Mouse (Mus musculus): ENCODE data around the gene Olig2. TPM values are rescaled to one million over a fixed set of nuclear protein-coding genes. Genes with fewer than 3 reads are reported as not detected.

Olig2 gene
- polyA plus RNA-seq, 1 experiment from 2014 or later, result 4.7 TPM

GRCm38 (mm10) chr16:91265972-91266371 lies 40.7 kb downstream of the Olig2 start:
- no peaks in the 10 kb centered on the region for H3K36me3 ChIP-seq (ENCODE audit: control insufficient read depth, insufficient read depth)
- H3K4me2 ChIP-seq (ENCODE audit: low read length), result no peak overlapping the region
- H3K4me3 ChIP-seq (replicated peaks; ENCODE audit: low read length), result no peak overlapping the region
- H3K9ac ChIP-seq (replicated peaks; ENCODE audit: low read depth, low read length), result no peak overlapping the region
- 71% methylated on average over 6 of the region's 6 CpGs for WGBS
- H3K4me1 ChIP-seq (replicated peaks; ENCODE audit: control insufficient read depth, insufficient read depth, low read length), result peaks cover 27% of the 10 kb centered on the region
- no peak overlapping the region for H3K27ac ChIP-seq (ENCODE audit: low read length)
- H3K9me3 ChIP-seq (ENCODE audit: control insufficient read depth, low read length), result no peaks in the 10 kb centered on the region
- ATAC-seq, result no peak
- peaks cover 77% of the 10 kb centered on the region for H3K27me3 ChIP-seq (replicated peaks; ENCODE audit: control insufficient read depth, insufficient read depth, low read length)

DNA sequence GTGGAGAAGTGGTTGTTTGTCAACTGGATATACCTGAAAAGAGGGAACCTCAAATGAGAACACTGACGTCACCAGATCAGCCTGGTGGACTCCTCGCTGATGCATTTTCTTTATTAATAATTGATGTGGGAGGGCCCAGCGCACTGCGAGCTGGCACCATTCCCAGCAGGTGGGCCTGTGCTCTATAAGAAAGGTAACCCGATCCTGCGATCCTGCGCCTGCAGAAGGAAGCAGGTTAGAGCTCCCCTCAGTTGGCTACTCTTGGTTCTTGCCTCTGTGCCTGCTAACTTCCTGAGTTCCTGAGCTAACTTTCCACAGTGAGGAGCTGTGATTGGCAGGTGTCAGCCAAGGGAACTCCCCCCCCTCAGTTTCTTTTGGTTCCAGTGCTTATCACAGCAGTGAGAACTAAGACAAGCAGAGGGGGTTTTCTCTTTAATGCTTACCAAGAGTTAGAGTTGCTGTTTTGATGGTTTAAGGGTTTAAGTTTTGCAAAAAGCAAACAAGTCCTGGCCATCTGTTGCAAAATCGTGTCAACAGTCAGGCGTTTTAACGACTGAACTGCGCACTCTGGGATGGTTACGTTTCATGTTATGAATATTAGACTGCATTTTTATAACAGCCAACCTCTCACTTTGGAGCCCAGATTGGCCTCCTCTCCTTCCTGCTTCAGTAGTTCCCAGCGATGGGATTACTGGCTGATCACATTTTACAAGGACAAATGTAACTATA lies 43.6 kb downstream of the Olig2 start:
- ATAC-seq, result no peak

DNA sequence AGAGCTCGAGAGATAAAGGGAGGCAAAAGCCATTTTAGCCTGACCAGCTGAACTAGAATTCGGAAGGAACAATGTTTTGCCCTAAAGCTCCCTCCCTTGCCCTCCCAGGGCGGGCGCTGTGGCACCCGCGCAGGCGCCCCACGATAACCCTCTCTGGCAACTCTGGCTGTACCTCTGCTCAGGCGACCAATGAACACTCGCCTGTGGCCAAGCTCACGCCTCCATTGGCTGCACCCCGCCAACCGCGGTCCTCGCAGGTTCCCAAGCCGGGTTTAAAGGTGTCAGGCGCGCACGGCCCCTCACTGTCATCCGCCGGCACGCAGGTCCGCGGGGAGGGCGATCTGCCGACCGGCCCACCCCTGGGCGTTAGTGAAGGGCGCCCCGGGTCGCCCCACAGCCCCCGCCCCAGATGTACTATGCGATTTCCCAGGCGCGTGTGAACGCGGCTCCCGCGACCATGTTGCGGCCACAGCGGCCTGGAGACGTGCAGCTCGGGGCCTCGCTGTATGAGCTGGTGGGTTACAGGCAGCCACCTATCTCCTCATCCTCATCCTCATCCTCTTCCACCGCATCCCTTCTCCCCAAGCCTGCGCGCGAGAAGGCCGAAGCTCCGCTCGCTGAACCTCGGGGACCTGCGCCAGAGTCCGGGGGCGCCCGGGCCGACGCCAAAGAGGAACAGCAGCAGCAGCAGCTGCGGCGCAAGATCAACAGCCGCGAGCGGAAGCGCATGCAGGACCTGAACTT lies 44.4 kb downstream of the Olig2 start, which contains the start of gene Olig1:
TSS of gene Olig1 (plus strand) at position 305 of the 744 bp plus-strand sequence.
- H3K4me3 ChIP-seq (replicated peaks; ENCODE audit: low read length), result peak within 1 kb of the TSS; percentile 48
- no peaks in the 10 kb centered on the region for H3K9me3 ChIP-seq (ENCODE audit: control insufficient read depth, low read length)
- H3K27ac ChIP-seq (ENCODE audit: low read length), result no peak within 1 kb of the TSS
- H3K9ac ChIP-seq (replicated peaks; ENCODE audit: low read depth, low read length), result peak within 1 kb of the TSS; percentile 19; the same call in 1 of the 2 replicates
- H3K4me2 ChIP-seq (ENCODE audit: low read length), result peak within 1 kb of the TSS; percentile 92
- WGBS, result under 1% methylated on average over 58 of the region's 64 CpGs
- peaks cover 89% of the 10 kb centered on the region for H3K27me3 ChIP-seq (replicated peaks; ENCODE audit: control insufficient read depth, insufficient read depth, low read length)
- no peaks in the 10 kb centered on the region for H3K36me3 ChIP-seq (ENCODE audit: control insufficient read depth, insufficient read depth)
- peak; percentile 93 for ATAC-seq
- H3K4me1 ChIP-seq (replicated peaks; ENCODE audit: control insufficient read depth, insufficient read depth, low read length), result peaks cover 22% of the 10 kb centered on the region

More for the DNA sequence above, 43.6 kb downstream of the Olig2 start:
- peak overlapping the region; percentile 92 for H3K4me2 ChIP-seq (ENCODE audit: low read length)
- H3K9me3 ChIP-seq (ENCODE audit: control insufficient read depth, low read length), result no peaks in the 10 kb centered on the region
- H3K36me3 ChIP-seq (ENCODE audit: control insufficient read depth, insufficient read depth), result no peaks in the 10 kb centered on the region
- peaks cover 90% of the 10 kb centered on the region for H3K27me3 ChIP-seq (replicated peaks; ENCODE audit: control insufficient read depth, insufficient read depth, low read length)
- no peak overlapping the region for H3K27ac ChIP-seq (ENCODE audit: low read length)
- H3K4me3 ChIP-seq (replicated peaks; ENCODE audit: low read length), result peak overlapping the region; percentile 48
- H3K9ac ChIP-seq (replicated peaks; ENCODE audit: low read depth, low read length), result no peak overlapping the region
- H3K4me1 ChIP-seq (replicated peaks; ENCODE audit: control insufficient read depth, insufficient read depth, low read length), result peaks cover 22% of the 10 kb centered on the region
- 4% methylated on average over 13 of the region's 13 CpGs for WGBS

- peaks cover 22% of the 10 kb centered on the region for H3K4me1 ChIP-seq (replicated peaks; ENCODE audit: control insufficient read depth, insufficient read depth, low read length)
- peak overlapping the region; percentile 92 for H3K4me2 ChIP-seq (ENCODE audit: low read length)
- peak; percentile 43 for ATAC-seq
- under 1% methylated on average over 63 of the region's 63 CpGs for WGBS
- H3K27me3 ChIP-seq (replicated peaks; ENCODE audit: control insufficient read depth, insufficient read depth, low read length), result peaks cover 94% of the 10 kb centered on the region
- no peaks in the 10 kb centered on the region for H3K36me3 ChIP-seq (ENCODE audit: control insufficient read depth, insufficient read depth)
- H3K9ac ChIP-seq (replicated peaks; ENCODE audit: low read depth, low read length), result peak overlapping the region; percentile 19; the same call in 1 of the 2 replicates
- H3K9me3 ChIP-seq (ENCODE audit: control insufficient read depth, low read length), result no peaks in the 10 kb centered on the region
- H3K4me3 ChIP-seq (replicated peaks; ENCODE audit: low read length), result peak overlapping the region; percentile 48
- H3K27ac ChIP-seq (ENCODE audit: low read length), result no peak overlapping the region
These were observed 45.1 kb downstream of the Olig2 start for GRCm38 (mm10) chr16:91270212-91270971.

- no peak overlapping the region for H3K27ac ChIP-seq (ENCODE audit: low read length)
- H3K4me3 ChIP-seq (replicated peaks; ENCODE audit: low read length), result peak overlapping the region; percentile 48
- no peak overlapping the region; the same call in 1 of the 2 replicates for H3K9ac ChIP-seq (replicated peaks; ENCODE audit: low read depth, low read length)
- WGBS, result under 1% methylated on average over 29 of the region's 29 CpGs
- ATAC-seq, result peak; percentile 4; the same call in 1 of the 2 replicates
- H3K9me3 ChIP-seq (ENCODE audit: control insufficient read depth, low read length), result no peaks in the 10 kb centered on the region
- H3K4me1 ChIP-seq (replicated peaks; ENCODE audit: control insufficient read depth, insufficient read depth, low read length), result peaks cover 22% of the 10 kb centered on the region
- peaks cover 92% of the 10 kb centered on the region for H3K27me3 ChIP-seq (replicated peaks; ENCODE audit: control insufficient read depth, insufficient read depth, low read length)
- H3K36me3 ChIP-seq (ENCODE audit: control insufficient read depth, insufficient read depth), result no peaks in the 10 kb centered on the region
- peak overlapping the region; percentile 92 for H3K4me2 ChIP-seq (ENCODE audit: low read length)
These were observed 45.8 kb downstream of the Olig2 start for GRCm38 (mm10) chr16:91270982-91271549.

DNA sequence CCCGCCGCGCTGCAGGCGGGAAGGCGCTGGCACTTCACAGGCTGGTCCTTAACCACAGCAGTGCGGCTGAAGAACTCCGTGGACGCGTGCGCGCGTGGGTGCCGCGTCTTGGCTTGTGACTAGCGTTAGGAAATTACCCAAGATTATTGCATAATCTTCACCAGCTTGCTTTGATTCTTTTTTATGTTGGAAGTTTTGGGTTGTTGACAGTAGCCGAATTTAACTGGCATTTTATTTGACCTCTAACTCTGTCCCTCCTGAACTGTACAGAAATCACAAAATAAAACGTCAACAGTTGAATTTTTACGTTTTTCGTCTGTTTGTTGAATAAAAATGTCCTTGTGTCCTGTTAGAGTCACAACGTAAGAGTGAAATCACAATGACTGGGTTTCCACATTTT lies 46.4 kb downstream of the Olig2 start:
- 2% methylated on average over 20 of the region's 20 CpGs for WGBS
- Histone ChIP-seq H3K4me2 (ENCODE audit: low read length) (0 out of 2 replicates have a peak overlapping the region, but pooled peaks have one; percentile 92), H3K36me3 (ENCODE audit: control insufficient read depth, insufficient read depth) (no peaks in the 10 kb centered on the region), H3K4me1 (replicated peaks; ENCODE audit: control insufficient read depth, insufficient read depth, low read length) (peaks cover 22% of the 10 kb centered on the region), H3K27ac (ENCODE audit: low read length) (no peak overlapping the region), H3K4me3 (replicated peaks; ENCODE audit: low read length) (peak overlapping the region; percentile 48), H3K27me3 (replicated peaks; ENCODE audit: control insufficient read depth, insufficient read depth, low read length) (peaks cover 88% of the 10 kb centered on the region), H3K9me3 (ENCODE audit: control insufficient read depth, low read length) (no peaks in the 10 kb centered on the region), H3K9ac (replicated peaks; ENCODE audit: low read depth, low read length) (no peak overlapping the region)
- no peak for ATAC-seq

Other genes with a start within 250 kb of the Olig2 start
- 36.0 and 44.9 TPM in 2 replicates for gene Synj1, start 214.1 kb upstream of the Olig2 start, polyA plus RNA-seq (2015; fragmentation: Nextera tagmentation; extraction: Ambion mirVana)
- gene Paxbp1, start 180.9 kb upstream of the Olig2 start, polyA plus RNA-seq (2015; fragmentation: Nextera tagmentation; extraction: Ambion mirVana), result 91.7 and 96.0 TPM in 2 replicates
- gene 4932438H23Rik, start 130.3 kb upstream of the Olig2 start, polyA plus RNA-seq (2015; fragmentation: Nextera tagmentation; extraction: Ambion mirVana), result 0.32 and 0.39 TPM in 2 replicates
- gene Olig1, start 44.3 kb downstream of the Olig2 start, polyA plus RNA-seq (2015; fragmentation: Nextera tagmentation; extraction: Ambion mirVana), result 32.3 and 39.7 TPM in 2 replicates
- 44.2 and 50.3 TPM in 2 replicates for gene Ifnar2, start 147.3 kb downstream of the Olig2 start, polyA plus RNA-seq (2015; fragmentation: Nextera tagmentation; extraction: Ambion mirVana)
- not detected in 2 replicates for gene Gm21970, start 166.3 kb downstream of the Olig2 start, polyA plus RNA-seq (2015; fragmentation: Nextera tagmentation; extraction: Ambion mirVana)
- 8.9 and 10.7 TPM in 2 replicates for gene Il10rb, start 180.7 kb downstream of the Olig2 start, polyA plus RNA-seq (2015; fragmentation: Nextera tagmentation; extraction: Ambion mirVana)